Mouse (Mus musculus) A20 (cell line): ENCODE results near the gene Elovl2.

Experiments used
- DNase-seq: peaks from one replicate; pipeline ENCODE4 v3.0.0-alpha.2; 2011; ENCODE audit warnings: low read depth, low spot score

The Elovl2 gene

GRCm38 (mm10) chr13:41146271-41146670 lies 73.9 kb downstream of the Elovl2 start:
- peak; percentile 63 for DNase-seq

- no peak for DNase-seq
Observed at GRCm38 (mm10) chr13:41145433-41145970, 74.7 kb downstream of the Elovl2 start.

GRCm38 (mm10) chr13:41134901-41135300 lies 85.3 kb downstream of the Elovl2 start:
- DNase-seq = peak; percentile 65
